Mouse (Mus musculus) intestine, embryonic 15.5 days (tissue): ENCODE results near the gene Mast2. TPM values are rescaled to one million over a fixed set of nuclear protein-coding genes. Genes with fewer than 3 reads are reported as not detected.
A peak's percentile ranks its signal among the peaks of the same experiment; 100 is the strongest.

Source experiments
- ATAC-seq: fragments of 200-750 bp; cut with Nextera tagmentation; 2 replicates; pipeline ENCODE4 v1.8.0; 2017; ENCODE audit warnings: moderate TSS enrichment, moderate library complexity
- H3K27ac ChIP-seq: fragments of 300-500 bp; sonication (generic); 2 replicates; pipeline ENCODE4 v1.5.1; 2015; ENCODE audit warnings: mild to moderate bottlenecking, inconsistent platforms
- H3K27me3 ChIP-seq: fragments of 300-500 bp; sonication (generic); replicated peaks from 2 replicates; pipeline ENCODE4 v1.6.1; 2015; ENCODE audit warnings: inconsistent platforms
- H3K36me3 ChIP-seq: fragments of 300-500 bp; sonication (generic); 2 replicates; pipeline ENCODE4 v1.6.1; 2015; ENCODE audit warnings: inconsistent platforms
- H3K4me1 ChIP-seq: fragments of 300-500 bp; sonication (generic); replicated peaks from 2 replicates; pipeline ENCODE4 v1.6.1; 2015; ENCODE audit warnings: inconsistent platforms
- H3K4me2 ChIP-seq: fragments of 300-500 bp; sonication (generic); replicated peaks from 2 replicates; pipeline ENCODE4 v1.6.1; 2015; ENCODE audit warnings: mild to moderate bottlenecking, inconsistent platforms
- H3K4me3 ChIP-seq: fragments of 300-500 bp; sonication (generic); replicated peaks from 2 replicates; pipeline ENCODE4 v1.5.1; 2015; ENCODE audit warnings: inconsistent platforms
- H3K9ac ChIP-seq: fragments of 300-500 bp; sonication (generic); 2 replicates; pipeline ENCODE4 v1.6.1; 2015; ENCODE audit warnings: inconsistent platforms
- H3K9me3 ChIP-seq: fragments of 300-500 bp; sonication (generic); 2 replicates; pipeline ENCODE4 v1.6.1; 2016; ENCODE audit warnings: inconsistent platforms
- WGBS: fragments of 180-500 bp; shearing (Covaris S2); methylation state at CpG from one replicate; pipeline ENCODE4 v1.1.7; 2015; 5-methylcytosine and 5-hydroxymethylcytosine counted together
- polyA plus RNA-seq: library from polyadenylated mRNA; unstranded; fragments of >200 nt; fragmentation: Nextera tagmentation; extraction: Ambion mirVana; gene quantifications from 2 replicates; pipeline ENCODE4 v1.2.1, GENCODE M21; 2015

The Mast2 gene
- polyA plus RNA-seq: 13.3 and 13.5 TPM in 2 replicates

DNA sequence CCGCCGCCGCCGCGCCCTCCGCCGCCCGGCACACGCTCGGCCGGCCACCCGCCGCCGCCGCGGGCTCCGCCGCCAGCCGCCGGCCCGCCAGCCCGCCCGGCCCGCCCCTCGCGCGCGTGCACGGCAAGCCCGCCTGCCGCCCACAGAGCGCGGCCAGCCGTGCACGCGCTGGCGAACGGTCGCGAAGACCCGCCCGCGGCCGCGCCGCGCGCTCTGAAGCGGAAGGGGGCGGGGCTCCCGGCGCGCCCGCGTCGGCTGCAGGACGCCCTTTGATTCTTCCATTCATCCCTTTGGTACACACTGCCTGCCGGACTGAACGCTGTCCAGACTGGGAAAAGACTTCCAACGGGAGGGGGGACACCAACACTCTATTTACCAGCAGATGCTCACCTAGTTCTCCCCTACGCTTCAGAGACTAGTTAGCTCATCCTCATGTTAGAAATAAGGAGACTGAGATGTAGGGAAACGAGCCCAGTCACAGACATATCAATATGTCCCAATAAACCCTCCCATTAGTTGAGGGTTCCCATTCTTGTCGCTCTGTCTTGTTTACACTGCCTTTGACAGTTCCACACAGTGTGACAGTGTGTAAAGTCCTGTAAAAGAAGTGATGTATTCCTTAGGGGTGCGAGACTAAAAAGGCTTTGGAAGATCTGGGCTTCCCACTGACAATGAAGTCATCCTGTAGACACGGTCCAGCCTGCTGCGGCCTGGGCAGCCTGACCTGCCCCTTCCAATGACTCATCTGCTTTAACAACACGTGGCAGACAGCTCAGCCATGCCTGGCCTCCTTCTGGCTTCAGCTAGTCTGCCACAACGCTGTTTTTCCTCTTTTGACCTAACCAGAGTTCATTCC lies at the start of gene Mast2:
Mast2 (minus strand) TSS at position 58 of the 856 bp plus-strand sequence.
- Histone ChIP-seq H3K27ac (peak within 1 kb of the TSS; percentile 95), H3K36me3 (no peaks in the 10 kb centered on the region), H3K4me2 (peak within 1 kb of the TSS; percentile 70), H3K4me3 (peak within 1 kb of the TSS; percentile 95), H3K9me3 (0 out of 2 replicates have a peak, but pooled peaks cover 2% of the 10 kb centered on the region), H3K9ac (peak within 1 kb of the TSS; percentile 93), H3K4me1 (peaks cover 11% of the 10 kb centered on the region; the same call in 1 of the 2 replicates), H3K27me3 (no peaks in the 10 kb centered on the region)
- ATAC-seq: peak; percentile 95
- WGBS: under 1% methylated on average over 58 of the region's 68 CpGs

DNA sequence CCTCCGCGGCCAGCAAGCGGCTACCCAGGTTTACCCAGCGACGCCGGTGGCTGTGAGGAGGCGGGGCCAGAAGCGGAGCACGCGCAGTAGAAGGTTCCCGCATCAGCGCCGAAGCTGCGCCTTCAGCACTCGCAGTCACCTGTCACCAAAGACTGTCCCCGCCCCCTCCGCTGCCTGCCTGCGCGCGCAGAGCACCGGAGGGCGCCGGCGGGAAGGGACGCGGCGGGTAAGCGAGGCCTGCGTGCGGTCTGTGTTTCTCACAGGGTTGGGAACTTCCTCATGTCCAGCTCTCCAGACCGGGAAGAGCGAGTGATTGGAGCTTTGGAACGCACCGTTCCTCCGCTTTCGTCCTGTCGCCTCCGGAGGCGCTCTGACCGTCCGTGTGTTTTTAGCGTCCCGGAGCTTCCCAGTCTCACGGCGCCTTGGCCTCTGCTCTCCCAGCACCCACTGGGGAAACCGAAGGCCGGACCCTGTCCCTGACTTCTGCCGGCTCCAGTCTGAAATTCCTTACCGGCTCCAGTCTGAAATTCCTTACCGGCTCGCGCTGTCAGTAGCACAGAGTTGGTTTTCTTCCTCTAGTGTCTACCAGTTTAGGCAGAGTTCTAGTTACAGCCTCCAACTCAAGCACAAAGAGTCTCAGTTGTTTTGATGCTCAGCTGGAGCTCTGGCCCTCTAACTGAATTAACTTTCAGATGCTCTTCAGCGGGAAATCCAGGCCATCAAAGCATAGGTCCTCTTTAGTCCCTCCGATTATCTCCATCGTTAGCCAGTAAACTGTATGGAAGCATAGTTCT lies 43.6 kb upstream of the Mast2 start, which contains the start of gene Ipp:
Ipp (plus strand) TSS at position 125 of the 794 bp plus-strand sequence.
- H3K27me3 ChIP-seq: no peaks in the 10 kb centered on the region
- under 1% methylated on average over 55 of the region's 55 CpGs for WGBS
- H3K4me3 ChIP-seq: peak within 1 kb of the TSS; percentile 51
- peak within 1 kb of the TSS; percentile 59 for H3K9ac ChIP-seq
- H3K4me2 ChIP-seq: peak within 1 kb of the TSS; percentile 67
- H3K4me1 ChIP-seq: no peaks in the 10 kb centered on the region
- H3K27ac ChIP-seq: peak within 1 kb of the TSS; percentile 92
- ATAC-seq: peak; percentile 99
- no peaks in the 10 kb centered on the region for H3K9me3 ChIP-seq
- no peaks in the 10 kb centered on the region for H3K36me3 ChIP-seq

DNA sequence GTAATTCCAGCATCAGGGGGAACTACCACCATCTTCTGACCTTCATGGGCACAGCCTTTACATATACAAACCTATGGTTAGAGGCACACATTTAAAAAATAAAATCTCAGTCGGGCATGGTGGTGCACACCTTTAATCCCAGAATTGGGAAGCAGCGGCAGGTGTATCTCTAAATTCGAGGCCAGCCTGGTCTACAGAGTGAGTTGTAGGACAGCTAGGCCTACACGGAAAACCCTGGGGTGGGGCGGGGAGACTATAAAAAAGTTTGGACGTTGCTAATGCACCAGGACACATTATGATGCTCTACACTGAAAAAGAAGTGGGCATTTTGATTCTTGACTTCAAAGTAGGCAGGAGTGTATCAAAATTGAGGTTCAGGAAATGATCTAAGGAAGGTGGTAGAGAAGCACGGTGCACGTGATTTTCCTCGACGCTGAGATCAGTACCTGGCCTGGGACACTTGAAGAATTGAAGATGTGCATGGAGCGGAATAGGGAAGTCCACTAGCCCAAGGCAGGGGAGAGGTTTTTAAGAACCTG lies 43.0 kb upstream of the Mast2 start:
- peak overlapping the region; percentile 51 for H3K4me3 ChIP-seq
- H3K9me3 ChIP-seq: no peaks in the 10 kb centered on the region
- 21% methylated on average over 11 of the region's 11 CpGs for WGBS
- H3K4me2 ChIP-seq: peak overlapping the region; percentile 67
- H3K36me3 ChIP-seq: no peaks in the 10 kb centered on the region
- H3K27me3 ChIP-seq: no peaks in the 10 kb centered on the region
- peak overlapping the region; percentile 59 for H3K9ac ChIP-seq
- ATAC-seq: peak; percentile 31
- no peaks in the 10 kb centered on the region for H3K4me1 ChIP-seq
- no peak overlapping the region; the same call in 1 of the 2 replicates for H3K27ac ChIP-seq

DNA sequence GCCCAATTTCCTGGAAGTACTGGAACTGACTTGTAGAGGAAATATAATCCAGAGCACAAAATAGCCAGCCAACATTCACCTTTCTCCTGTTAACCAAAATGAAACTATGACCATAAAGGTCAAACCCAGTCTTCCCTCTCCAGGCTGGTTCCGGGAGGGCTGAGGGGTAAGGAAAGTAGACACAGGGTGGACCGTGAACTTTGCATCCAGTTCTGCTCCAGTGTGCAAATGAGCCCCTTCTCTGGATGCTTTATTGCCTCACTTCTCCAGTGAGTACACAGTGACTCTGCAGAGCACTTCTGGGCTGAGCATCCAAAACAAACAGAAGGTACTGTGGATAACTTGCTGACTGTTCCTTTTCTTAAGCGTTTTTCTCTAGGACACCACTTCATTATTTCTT lies 36.0 kb upstream of the Mast2 start:
- Histone ChIP-seq H3K4me2 (no peak overlapping the region), H3K36me3 (no peaks in the 10 kb centered on the region), H3K9ac (no peak overlapping the region), H3K27me3 (no peaks in the 10 kb centered on the region), H3K27ac (no peak overlapping the region), H3K4me3 (no peak overlapping the region), H3K4me1 (no peaks in the 10 kb centered on the region), H3K9me3 (no peaks in the 10 kb centered on the region)
- peak; percentile 71 for ATAC-seq
- 42% methylated on average over 3 of the region's 3 CpGs for whole genome bisulfite sequencing

DNA sequence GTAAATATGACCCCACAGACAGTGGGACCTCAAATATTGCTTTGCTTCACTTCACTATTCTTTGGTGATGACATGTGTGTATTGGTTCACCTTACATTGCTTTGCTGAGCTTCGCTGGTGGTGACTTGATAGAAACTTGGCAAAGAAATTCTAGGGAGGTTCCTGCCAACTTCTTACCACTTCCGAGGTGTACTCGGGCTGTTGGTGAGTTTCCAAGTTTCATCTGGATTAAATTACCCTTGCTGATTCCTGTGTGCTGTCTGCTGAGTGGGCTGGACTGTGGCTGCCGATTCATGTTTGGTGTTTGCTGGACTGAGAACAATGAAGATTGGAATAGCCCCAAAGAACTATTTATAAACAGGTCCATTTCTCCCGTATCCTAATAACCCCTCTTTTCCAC lies 29.7 kb upstream of the Mast2 start:
- H3K27me3 ChIP-seq: no peaks in the 10 kb centered on the region
- no peak overlapping the region for H3K27ac ChIP-seq
- no peak overlapping the region for H3K4me3 ChIP-seq
- no peak overlapping the region for H3K4me2 ChIP-seq
- H3K4me1 ChIP-seq: peaks cover 16% of the 10 kb centered on the region
- 80% methylated on average over 5 of the region's 5 CpGs for WGBS
- H3K9ac ChIP-seq: no peak overlapping the region
- H3K9me3 ChIP-seq: no peaks in the 10 kb centered on the region
- H3K36me3 ChIP-seq: no peaks in the 10 kb centered on the region
- no peak for ATAC-seq

DNA sequence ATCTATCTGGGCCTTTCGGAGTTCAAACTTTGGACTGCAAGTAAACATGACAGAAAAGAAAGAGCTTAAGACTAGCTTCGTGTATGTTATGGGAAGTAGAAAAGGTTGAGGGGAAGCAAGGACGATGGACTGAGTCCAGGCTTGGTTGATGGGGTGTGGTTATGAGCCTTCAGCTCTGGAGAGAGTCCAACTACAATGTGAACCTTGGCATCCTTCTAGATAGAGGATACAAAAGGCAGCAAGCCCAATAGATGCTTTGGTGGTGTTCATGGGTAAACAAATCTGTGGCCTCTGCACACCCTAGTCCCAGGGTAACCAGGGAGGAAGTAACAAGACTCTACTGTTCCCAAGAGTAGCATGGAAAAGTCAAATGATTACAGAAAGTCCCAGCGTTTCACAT lies 28.5 kb upstream of the Mast2 start:
- no peak overlapping the region for H3K9ac ChIP-seq
- no peaks in the 10 kb centered on the region for H3K27me3 ChIP-seq
- no peaks in the 10 kb centered on the region for H3K36me3 ChIP-seq
- H3K4me3 ChIP-seq: no peak overlapping the region
- peaks cover 16% of the 10 kb centered on the region for H3K4me1 ChIP-seq
- peak; percentile 60 for ATAC-seq
- no peak overlapping the region for H3K4me2 ChIP-seq
- H3K27ac ChIP-seq: peak overlapping the region; percentile 54; the same call in 1 of the 2 replicates
- WGBS: 48% methylated on average over 4 of the region's 4 CpGs
- no peaks in the 10 kb centered on the region for H3K9me3 ChIP-seq

DNA sequence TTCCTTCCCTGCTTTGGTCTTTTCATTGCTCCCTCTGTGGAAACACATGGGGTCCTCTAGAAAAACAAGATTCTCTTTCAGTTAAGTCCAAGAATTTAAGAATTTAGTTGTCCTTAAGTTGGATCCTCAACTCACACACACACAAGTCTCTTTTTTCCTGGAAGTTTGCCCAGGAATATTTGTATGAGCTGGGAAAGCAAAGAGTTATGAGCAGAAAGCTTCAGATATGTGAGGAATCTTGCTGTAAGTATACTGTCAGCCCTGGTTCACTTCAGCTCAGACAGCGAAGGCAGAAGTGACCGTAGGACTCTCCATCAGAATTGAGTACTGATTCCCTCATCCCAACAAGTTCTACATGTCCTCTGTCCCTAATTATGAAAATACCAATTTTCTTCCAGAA lies 27.9 kb upstream of the Mast2 start:
- Histone ChIP-seq H3K4me2 (no peak overlapping the region), H3K27me3 (no peaks in the 10 kb centered on the region), H3K36me3 (no peaks in the 10 kb centered on the region), H3K4me1 (peaks cover 16% of the 10 kb centered on the region), H3K9ac (no peak overlapping the region), H3K9me3 (no peaks in the 10 kb centered on the region), H3K4me3 (no peak overlapping the region), H3K27ac (peak overlapping the region; percentile 54)
- ATAC-seq: peak; percentile 57
- 42% methylated on average over 2 of the region's 2 CpGs for WGBS

DNA sequence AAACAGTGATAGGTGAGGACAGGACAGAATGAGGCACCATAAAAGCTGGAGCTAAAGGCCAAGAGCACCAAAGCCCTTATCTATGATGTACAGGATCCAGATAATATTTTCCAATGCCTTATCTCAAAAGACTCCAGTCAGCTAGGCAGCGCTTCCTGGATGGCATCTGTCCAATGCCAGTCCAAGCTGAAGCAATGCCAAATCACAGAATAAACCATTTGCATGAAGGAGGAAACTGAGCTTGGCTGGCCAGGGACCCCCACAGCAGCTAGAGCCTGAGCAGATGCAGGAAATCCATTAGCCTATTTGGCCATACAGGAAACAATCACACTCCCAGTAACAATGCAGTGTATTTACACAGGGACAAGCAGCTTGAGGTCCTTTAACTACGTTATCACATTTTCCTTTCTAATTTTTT lies 27.1 kb upstream of the Mast2 start:
- 30% methylated on average over 2 of the region's 2 CpGs for WGBS
- Histone ChIP-seq H3K4me3 (no peak overlapping the region), H3K9ac (no peak overlapping the region), H3K4me1 (peaks cover 16% of the 10 kb centered on the region), H3K27ac (0 out of 2 replicates have a peak overlapping the region, but pooled peaks have one; percentile 54), H3K4me2 (no peak overlapping the region), H3K36me3 (no peaks in the 10 kb centered on the region), H3K9me3 (no peaks in the 10 kb centered on the region), H3K27me3 (no peaks in the 10 kb centered on the region)
- ATAC-seq: peak; percentile 76

DNA sequence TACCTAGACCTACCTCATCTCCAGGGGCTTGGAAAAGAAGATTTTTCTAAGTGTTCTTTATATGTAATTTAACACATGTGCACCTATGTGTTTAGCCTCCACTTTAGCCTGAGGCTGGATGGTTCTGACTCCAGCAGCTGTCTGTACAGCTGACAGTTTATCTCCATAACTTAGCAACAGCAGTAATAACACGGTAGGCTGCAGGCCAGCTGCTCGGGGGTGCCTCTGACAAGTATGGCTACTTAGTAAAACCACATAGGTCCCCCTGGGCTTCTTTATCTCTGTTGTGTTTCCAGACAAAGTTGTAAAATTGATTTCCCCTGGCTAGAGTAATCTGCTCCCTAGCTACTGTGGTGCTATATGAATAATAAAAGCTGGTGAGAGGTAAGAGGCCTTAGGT lies 19.5 kb upstream of the Mast2 start:
- ATAC-seq: peak; percentile 83
- Histone ChIP-seq H3K27ac (no peak overlapping the region), H3K4me2 (no peak overlapping the region), H3K27me3 (no peaks in the 10 kb centered on the region), H3K4me1 (no peaks in the 10 kb centered on the region), H3K4me3 (no peak overlapping the region), H3K9me3 (no peaks in the 10 kb centered on the region), H3K9ac (no peak overlapping the region), H3K36me3 (no peaks in the 10 kb centered on the region)
- WGBS: 14% methylated on average over 2 of the region's 2 CpGs

DNA sequence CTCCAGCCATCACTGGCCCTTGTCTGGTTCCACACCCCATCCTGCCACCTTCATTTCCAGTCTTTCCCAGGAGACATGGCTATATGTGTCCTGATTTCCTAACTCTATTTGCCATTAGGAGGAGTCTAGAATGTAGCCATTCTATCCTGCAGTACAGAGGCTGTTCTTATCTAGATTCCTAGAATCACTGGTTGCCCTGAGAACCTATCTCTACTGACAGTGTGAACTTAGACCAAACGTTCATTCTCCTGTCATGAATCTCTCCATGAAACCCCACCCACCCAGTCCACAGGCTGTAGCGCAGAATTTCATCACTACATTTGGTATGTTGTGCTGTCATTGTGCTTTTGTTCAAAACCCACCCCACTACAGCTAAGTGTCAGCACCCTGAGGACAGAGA lies 17.3 kb upstream of the Mast2 start:
- no peak overlapping the region for H3K9ac ChIP-seq
- H3K4me3 ChIP-seq: no peak overlapping the region
- no peaks in the 10 kb centered on the region for H3K9me3 ChIP-seq
- H3K4me1 ChIP-seq: no peaks in the 10 kb centered on the region
- H3K36me3 ChIP-seq: no peaks in the 10 kb centered on the region
- no peak for ATAC-seq
- H3K27ac ChIP-seq: no peak overlapping the region
- no peaks in the 10 kb centered on the region for H3K27me3 ChIP-seq
- 55% methylated on average over 2 of the region's 2 CpGs for WGBS
- H3K4me2 ChIP-seq: no peak overlapping the region

DNA sequence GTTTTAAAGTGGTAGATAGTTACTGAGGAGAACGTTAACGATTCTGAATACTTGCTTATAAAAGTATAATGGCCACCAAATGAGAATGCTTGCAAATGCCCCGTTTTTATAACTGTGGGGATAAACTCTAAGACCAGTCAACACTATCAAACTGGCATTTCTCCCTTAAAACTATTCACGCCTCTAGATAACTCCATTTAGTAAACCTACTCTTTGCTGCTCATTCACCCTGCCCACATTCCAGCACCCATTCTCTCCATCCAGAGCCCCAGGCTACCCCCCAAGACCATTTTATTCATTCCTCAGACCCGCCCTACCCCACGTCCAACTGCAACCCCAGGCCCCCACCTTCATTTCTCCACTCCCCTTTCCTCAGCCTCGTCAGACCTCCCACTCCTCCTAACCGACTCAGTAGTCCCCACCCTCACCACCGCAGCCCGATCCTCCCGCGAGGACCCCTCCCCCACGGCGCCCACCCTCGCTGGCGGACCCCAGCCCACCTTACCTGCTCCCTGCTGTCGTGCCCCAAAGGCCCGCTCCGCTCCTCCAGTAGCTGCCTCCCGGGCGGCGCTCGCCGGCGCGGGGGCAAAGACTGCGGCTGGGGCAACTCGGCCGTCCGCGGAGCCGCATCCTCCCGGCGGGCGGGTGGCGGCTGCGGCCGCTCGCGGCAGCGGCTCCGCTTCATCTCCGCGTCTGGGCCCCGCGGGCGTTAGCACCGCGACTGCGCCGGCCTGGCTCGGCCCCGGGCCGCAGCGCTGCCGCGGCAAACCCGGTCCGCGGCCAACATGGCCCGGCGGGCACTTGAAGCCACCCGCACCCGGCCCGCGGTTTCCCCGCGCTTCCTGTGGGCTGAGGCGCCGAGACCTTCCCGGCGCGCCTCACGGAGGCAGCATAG lies 505 bp downstream of the Mast2 start:
- H3K4me3 ChIP-seq: peak overlapping the region; percentile 95
- no peaks in the 10 kb centered on the region for H3K27me3 ChIP-seq
- ATAC-seq: peak; percentile 76
- no peaks in the 10 kb centered on the region for H3K36me3 ChIP-seq
- H3K9ac ChIP-seq: peak overlapping the region; percentile 93
- H3K4me1 ChIP-seq: peaks cover 11% of the 10 kb centered on the region; the same call in 1 of the 2 replicates
- H3K9me3 ChIP-seq: 0 out of 2 replicates have a peak, but pooled peaks cover 2% of the 10 kb centered on the region
- H3K4me2 ChIP-seq: peak overlapping the region; percentile 70
- H3K27ac ChIP-seq: peak overlapping the region; percentile 95
- under 1% methylated on average over 74 of the region's 74 CpGs for WGBS
